Mouse (Mus musculus): ENCODE measurements around the gene Fat3.

Gene Fat3

GRCm38 (mm10) chr9:16428589-16428988 lies 72.5 kb downstream of the Fat3 start:
- DNase-seq, result no peak

- no peak for DNase-seq
Measured at GRCm38 (mm10) chr9:16422707-16423106, 78.4 kb downstream of the Fat3 start.

GRCm38 (mm10) chr9:16402815-16403214 lies 98.3 kb downstream of the Fat3 start:
- DNase-seq, result no peak

- no peak for DNase-seq
Measured at GRCm38 (mm10) chr9:16398734-16399686, 102.1 kb downstream of the Fat3 start.

DNA sequence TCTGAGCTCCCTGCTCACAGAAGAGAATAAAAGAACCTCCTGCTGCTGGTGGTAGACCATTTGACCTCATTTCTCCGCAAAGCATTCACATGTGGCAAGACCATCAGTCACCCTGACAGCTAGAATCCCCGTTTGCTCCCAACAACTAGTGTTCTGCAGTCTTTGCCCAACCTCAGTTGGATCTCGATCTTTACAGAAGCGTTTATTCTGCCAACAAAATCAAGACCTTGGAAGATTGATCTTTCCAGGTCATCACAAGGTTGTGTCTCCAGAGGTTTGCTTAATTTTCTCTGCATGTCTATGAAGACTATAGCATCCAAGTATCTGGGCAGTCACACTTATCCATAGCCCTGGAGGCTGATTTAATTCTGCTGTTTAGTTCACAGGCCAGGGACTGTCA lies 111.9 kb downstream of the Fat3 start:
- no peak for DNase-seq

DNA sequence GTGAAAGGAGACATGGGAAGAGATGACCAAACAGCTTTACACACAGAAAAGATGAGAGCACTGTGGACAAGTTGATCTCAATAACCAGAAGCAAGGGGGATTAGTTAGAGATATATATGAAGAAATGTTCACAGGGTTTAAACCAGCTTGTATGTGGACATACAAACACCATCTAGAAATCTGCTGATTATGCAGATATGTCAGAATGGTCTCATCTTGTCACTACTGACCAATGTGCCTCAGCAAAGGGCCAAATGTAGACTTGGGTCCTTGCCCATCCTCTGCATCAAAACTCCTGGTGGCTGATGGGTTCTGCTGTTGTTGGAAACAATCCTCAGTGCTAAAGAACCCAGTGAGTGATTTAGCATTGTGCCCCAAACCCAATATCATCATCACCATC lies 113.6 kb downstream of the Fat3 start:
- no peak for DNase-seq

DNA sequence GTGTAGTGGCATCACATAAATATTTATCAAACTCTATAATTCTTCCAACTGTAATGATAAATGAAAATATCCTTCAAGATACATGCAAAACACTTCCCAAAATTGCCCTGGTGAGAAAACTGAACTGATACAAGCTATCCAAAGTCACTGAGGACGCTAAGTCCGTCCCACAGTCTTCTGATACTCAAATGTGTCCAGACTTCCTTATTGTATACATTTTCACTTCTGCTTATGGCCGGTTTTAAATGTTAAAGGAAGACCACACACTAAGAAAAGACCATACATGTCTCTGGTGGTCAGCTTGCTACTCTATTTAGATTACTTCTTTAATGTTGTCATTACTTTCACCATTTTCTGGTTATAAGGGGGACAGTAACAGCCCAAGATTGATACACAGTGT lies 137.4 kb downstream of the Fat3 start:
- DNase-seq, result no peak

GRCm38 (mm10) chr9:16361811-16362210 lies 139.3 kb downstream of the Fat3 start:
- DNase-seq, result no peak

- DNase-seq, result no peak
Measured at GRCm38 (mm10) chr9:16356636-16357035, 144.4 kb downstream of the Fat3 start.

DNA sequence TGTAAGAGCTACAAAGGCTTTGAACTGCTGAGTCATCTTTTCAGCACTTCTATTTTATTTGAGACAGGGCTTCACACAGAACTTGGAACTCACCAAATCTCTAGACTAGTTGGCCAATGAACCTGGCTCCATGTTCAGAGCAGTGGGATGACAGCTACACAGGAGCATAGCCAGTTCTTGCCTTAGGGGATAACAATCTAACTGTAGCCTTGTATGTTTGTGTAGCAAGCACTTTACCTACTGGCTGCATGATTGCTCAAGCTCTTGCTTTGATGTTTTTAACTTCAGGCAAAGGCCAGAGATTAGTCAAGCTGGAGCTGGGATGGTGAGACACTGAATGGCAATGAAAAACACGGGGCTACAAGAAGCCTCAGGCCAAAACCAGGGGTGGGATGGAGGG lies 146.2 kb downstream of the Fat3 start:
- no peak for DNase-seq

DNA sequence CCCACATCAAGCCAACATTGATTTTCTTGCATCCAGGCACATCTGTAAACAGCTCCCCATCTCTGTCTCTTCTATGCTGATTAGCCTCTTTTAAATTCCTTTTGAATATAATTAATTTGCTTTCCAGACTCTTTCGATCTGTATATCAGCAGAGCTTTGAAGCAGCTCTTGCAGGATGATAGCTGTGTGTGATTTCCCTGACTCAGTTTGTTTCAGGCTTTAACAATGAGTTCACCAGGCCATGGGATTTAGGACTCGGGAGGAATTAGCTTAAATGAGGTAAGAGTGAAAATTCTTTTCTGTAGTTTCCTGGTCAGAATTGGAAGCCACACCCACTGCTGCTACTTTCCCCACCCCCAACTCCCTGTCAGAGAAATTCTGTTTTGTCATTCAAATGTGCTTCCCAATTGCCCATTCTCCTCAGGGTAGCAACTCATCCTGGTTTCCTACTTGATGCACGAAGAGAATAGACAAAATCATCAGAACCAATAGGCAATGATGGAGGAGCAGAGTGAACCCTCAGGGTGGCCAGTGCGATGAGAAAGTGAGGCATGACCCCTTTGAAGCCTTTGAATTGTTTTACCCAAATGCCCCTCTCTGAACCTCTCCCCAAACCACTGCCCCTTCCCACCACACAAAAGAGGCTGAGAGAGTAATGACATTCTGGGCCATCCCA lies 147.9 kb downstream of the Fat3 start:
- DNase-seq, result no peak

- DNase-seq, result no peak
Measured at GRCm38 (mm10) chr9:16352486-16353048, 148.5 kb downstream of the Fat3 start.

GRCm38 (mm10) chr9:16344902-16345855 lies 155.9 kb downstream of the Fat3 start:
- no peak for DNase-seq

- no peak for DNase-seq
Measured at GRCm38 (mm10) chr9:16343191-16343590, 157.9 kb downstream of the Fat3 start.

- DNase-seq, result no peak
Measured at GRCm38 (mm10) chr9:16342577-16342976, 158.5 kb downstream of the Fat3 start.

- no peak for DNase-seq
Measured at GRCm38 (mm10) chr9:16330290-16330984, 170.6 kb downstream of the Fat3 start.

GRCm38 (mm10) chr9:16318957-16319356 lies 182.1 kb downstream of the Fat3 start:
- no peak for DNase-seq

DNA sequence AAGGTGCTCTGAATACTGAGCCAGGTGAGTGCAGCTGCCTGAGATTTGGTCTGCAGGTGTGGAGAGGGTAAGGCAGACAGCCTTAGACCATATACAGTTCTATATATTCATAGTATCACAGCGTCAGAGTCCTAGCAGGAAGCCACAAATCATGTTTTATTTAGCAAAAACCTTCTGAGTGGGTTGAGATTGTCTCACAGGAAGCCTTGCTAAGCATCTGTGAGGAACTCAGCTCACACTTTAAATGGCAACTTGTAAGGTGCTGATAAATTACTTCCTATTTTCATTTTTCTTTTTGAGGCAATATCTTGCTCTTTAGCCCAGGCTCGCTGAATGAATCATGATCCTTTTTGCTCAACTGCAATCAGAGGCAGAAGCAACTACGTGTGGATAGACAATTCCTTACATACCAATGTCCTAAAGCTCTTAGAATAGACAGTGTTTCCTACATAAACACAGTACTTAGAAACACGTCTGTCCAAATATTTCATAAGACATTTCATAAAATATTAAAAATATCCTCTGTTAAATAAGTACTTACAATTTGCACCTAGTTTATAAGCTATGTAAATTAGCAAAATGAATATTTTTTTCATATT lies 188.4 kb downstream of the Fat3 start:
- DNase-seq, result no peak

- DNase-seq, result no peak
Measured at GRCm38 (mm10) chr9:16310855-16311848, 189.9 kb downstream of the Fat3 start.

DNA sequence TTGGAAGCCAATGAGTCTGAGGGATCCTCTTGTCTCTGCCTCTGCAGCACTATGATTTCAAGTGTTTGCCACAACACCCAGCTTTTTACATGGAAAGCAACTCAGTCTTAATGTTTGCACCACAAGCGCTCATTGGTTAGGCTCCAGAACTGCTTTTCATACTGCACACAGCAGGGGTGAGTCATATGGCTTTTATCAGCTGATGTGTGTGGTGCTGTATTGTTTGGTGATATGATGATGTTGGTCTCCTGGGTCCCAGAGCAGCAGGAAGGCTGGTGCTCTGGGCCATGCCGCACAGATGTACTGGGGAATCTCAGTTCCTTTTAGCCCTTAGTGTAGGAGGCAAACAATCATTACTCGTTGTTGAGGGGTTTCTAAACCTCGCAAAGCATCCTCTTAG lies 190.8 kb downstream of the Fat3 start:
- DNase-seq, result no peak
